Mouse (Mus musculus): ENCODE results near the gene Rtn1.

DNA sequence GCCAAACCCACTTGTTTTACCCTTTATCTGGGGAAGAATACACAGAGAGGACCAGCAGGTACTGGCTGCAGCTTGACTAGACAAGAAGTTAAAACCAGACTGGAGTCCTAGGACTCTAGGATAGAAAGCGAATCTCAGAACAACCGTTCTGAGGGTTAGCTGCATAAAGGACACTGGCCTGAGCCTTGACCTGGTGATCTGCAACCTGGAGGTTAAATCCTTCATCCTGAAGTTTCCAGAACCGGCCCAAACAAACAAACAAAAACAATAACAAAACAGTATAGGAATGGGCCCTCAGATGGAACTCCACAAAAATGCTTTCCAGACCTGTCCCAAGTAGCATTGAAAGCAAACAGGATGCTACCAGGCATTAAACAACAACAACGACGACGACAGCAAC lies at the start of gene Rtn1:
- TF ChIP-seq CTCF (IDR thresholded peaks at IDR 0.05; ENCODE audit: low read depth) (no peak), EP300 (IDR thresholded peaks at IDR 0.05; ENCODE audit: low read depth) (no peak)
